Mouse (Mus musculus) spleen, adult 2 months (tissue): ENCODE measurements around the gene Gstt1.

Experiments
- CTCF ChIP-seq: fragments of 200-500 bp; IDR thresholded peaks from 2 replicates; pipeline ENCODE4 v1.5.1; 2011; ENCODE audit warnings: mild to moderate bottlenecking, inconsistent platforms; ENCODE audit not compliant: insufficient read depth, insufficient read length, insufficient replicate concordance; ENCODE audit errors: extremely low read depth
- POLR2A ChIP-seq: fragments of 200-500 bp; IDR thresholded peaks from 2 replicates; pipeline ENCODE4 v1.6.1; 2011; ENCODE audit warnings: low read depth, low read length, inconsistent platforms

- TF ChIP-seq POLR2A (no peak), CTCF (no peak)
Measured at GRCm38 (mm10) chr10:75779206-75780174, 18.9 kb downstream of the Gstt1 start.
